Mouse (Mus musculus) kidney, adult 2 months (tissue): ENCODE results near the gene Hint2. TPM values are rescaled to one million over a fixed set of nuclear protein-coding genes. Genes with fewer than 3 reads are reported as not detected.
A peak's percentile ranks its signal among the peaks of the same experiment; 100 is the strongest.

ENCODE experiments used
- DNase-seq: peaks from one replicate; pipeline ENCODE4 v3.0.0; 2021
- H3K27ac ChIP-seq: fragments of 200-500 bp; 2 replicates; pipeline ENCODE4 v1.5.1; 2012; ENCODE audit warnings: low read depth, low read length, control low read depth, inconsistent platforms; ENCODE audit not compliant: insufficient read depth
- H3K27me3 ChIP-seq: fragments of 200-500 bp; replicated peaks from 2 replicates; pipeline ENCODE4 v1.6.1; 2012; ENCODE audit warnings: mild to moderate bottlenecking, moderate library complexity, low read length, inconsistent platforms; ENCODE audit not compliant: control insufficient read depth, insufficient read depth
- H3K36me3 ChIP-seq: fragments of 200-500 bp; 2 replicates; pipeline ENCODE4 v1.6.1; 2012; ENCODE audit warnings: mild to moderate bottlenecking, moderate library complexity, low read length, inconsistent platforms; ENCODE audit not compliant: control insufficient read depth, insufficient read depth
- H3K4me1 ChIP-seq: fragments of 200-500 bp; 2 replicates; pipeline ENCODE4 v1.6.1; 2011; ENCODE audit warnings: low read length; ENCODE audit not compliant: control insufficient read depth, insufficient read depth
- H3K4me3 ChIP-seq: fragments of 200-500 bp; 2 replicates; pipeline ENCODE4 v1.5.1; 2011; ENCODE audit warnings: mild to moderate bottlenecking, low read depth, low read length, control low read depth; ENCODE audit not compliant: insufficient read depth
- CTCF ChIP-seq: fragments of 200-500 bp; conservative IDR thresholded peaks from 2 replicates; pipeline ENCODE4 v1.5.1; 2011; ENCODE audit warnings: low read depth, mild to moderate bottlenecking, control low read depth, low read length, moderate library complexity, mixed read lengths; ENCODE audit not compliant: insufficient read depth, insufficient read length
- POLR2A ChIP-seq: fragments of 200-500 bp; IDR thresholded peaks from one replicate; pipeline ENCODE4 v1.6.1; 2011; ENCODE audit warnings: low read depth, low read length, control low read depth
- WGBS: fragments of 180-500 bp; shearing (Covaris S2); methylation state at CpG from one replicate; pipeline ENCODE4 v1.1.7; 2018; 5-methylcytosine and 5-hydroxymethylcytosine counted together
- polyA plus RNA-seq: library from polyadenylated mRNA; depleted of rRNA; stranded (reverse); fragments of >200 nt; gene quantifications from 2 replicates; pipeline ENCODE4 v1.2.3, GENCODE M21; 2012

Hint2 gene
- polyA plus RNA-seq, 1 experiment = 465 TPM

DNA sequence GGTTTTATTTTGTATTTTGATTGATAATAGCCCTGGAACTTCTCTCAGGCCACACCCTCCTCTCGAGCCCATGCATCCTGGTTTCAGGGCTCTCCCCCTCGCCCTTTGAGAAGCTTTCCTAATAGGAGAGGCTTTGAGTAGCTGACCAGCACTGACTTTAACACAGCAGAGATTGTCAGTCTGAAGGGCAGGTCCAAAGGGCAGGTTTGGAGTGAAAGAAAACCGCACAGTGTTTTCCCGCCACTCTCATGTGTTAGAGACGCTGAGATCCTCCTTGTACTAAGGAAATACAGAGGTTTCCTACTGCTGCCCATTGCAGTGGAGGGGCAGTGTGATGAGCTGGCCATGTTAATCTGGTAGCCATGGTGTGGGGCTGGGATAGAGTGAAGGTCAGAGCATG lies 18.7 kb upstream of the Hint2 start:
- no peaks in the 10 kb centered on the region for H3K27me3 ChIP-seq
- H3K4me1 ChIP-seq = peaks cover 10% of the 10 kb centered on the region; the same call in 1 of the 2 replicates
- no peak overlapping the region for H3K27ac ChIP-seq
- TF ChIP-seq POLR2A (no peak), CTCF (no peak)
- no peaks in the 10 kb centered on the region for H3K36me3 ChIP-seq
- DNase-seq = peak; percentile 55
- 66% methylated on average over 5 of the region's 5 CpGs for WGBS
- no peak overlapping the region for H3K4me3 ChIP-seq

DNA sequence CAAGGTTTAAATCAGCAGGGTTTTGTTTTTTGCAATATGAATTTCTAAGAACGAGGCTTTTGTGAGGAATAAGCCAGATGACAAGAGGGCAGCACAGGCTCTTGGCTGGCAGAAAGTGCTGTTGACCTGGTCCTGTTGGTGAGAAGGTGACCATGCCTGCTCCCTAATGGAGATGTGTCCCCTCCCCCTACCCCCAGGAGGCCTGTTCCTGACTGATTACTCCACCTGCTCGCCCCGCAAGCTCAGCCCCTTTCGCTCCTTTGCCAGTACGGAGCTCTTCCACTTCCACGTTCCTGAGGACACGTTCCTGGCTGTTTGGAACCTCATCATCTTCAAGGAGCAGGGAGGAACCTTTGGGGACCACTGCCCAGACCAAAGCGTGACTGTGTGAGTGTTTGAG lies 17.4 kb upstream of the Hint2 start:
- Histone ChIP-seq H3K36me3 (no peaks in the 10 kb centered on the region), H3K27me3 (no peaks in the 10 kb centered on the region), H3K4me3 (no peak overlapping the region), H3K4me1 (peaks cover 16% of the 10 kb centered on the region; the same call in 1 of the 2 replicates), H3K27ac (no peak overlapping the region)
- no peak for DNase-seq
- TF ChIP-seq CTCF = no peak
- TF ChIP-seq POLR2A = no peak
- 75% methylated on average over 8 of the region's 8 CpGs for WGBS

DNA sequence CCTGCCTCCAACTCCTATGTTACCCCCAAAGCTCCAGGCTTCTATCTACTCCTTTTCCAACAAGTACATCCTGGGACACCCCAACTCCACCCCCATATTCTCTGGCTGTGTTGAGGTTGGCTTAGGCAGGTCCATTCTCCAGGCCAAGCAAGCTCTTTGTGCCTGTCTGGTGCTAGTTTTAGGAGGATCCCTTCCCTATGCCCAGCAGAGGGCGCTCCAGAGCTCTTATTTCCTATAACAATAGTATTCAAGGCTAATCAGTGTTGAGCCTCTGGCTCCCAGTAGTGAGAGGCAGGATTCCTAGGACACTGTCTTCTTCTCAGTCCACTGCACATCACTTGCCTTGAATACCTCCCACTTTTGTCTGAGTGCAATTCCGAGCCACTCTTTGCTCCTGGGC lies 15.8 kb upstream of the Hint2 start:
- no peaks in the 10 kb centered on the region for H3K36me3 ChIP-seq
- no peaks in the 10 kb centered on the region for H3K27me3 ChIP-seq
- TF ChIP-seq POLR2A (no peak), CTCF (peak; percentile 84)
- 9% methylated on average over 2 of the region's 2 CpGs for WGBS
- H3K27ac ChIP-seq = no peak overlapping the region
- peak; percentile 93 for DNase-seq
- H3K4me1 ChIP-seq = peaks cover 17% of the 10 kb centered on the region; the same call in 1 of the 2 replicates
- no peak overlapping the region for H3K4me3 ChIP-seq

DNA sequence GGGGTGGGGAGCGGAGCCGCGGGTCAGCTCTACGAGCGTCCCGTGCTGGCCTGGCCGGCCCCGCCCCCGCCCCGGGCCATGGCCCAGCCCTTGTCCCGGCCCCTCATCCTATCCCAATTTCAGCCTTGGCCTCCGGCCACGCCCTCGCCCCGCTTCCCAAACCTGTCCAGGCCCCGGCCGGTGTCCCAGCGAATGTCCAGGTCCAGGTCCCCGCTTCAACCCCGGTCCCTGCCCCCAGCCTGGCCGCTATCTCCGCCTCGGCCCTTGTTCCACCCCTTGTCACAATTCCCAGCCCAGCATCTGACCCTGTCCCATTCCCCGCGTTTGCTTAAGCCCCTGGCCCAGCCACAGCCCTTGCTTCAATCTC lies 13.1 kb upstream of the Hint2 start:
- TF ChIP-seq POLR2A = no peak
- TF ChIP-seq CTCF = no peak
- DNase-seq = no peak
- Histone ChIP-seq H3K36me3 (no peaks in the 10 kb centered on the region), H3K4me3 (peak overlapping the region; percentile 69), H3K4me1 (peaks cover 11% of the 10 kb centered on the region; the same call in 1 of the 2 replicates), H3K27me3 (no peaks in the 10 kb centered on the region), H3K27ac (no peak overlapping the region)
- WGBS = 2% methylated on average over 23 of the region's 25 CpGs

DNA sequence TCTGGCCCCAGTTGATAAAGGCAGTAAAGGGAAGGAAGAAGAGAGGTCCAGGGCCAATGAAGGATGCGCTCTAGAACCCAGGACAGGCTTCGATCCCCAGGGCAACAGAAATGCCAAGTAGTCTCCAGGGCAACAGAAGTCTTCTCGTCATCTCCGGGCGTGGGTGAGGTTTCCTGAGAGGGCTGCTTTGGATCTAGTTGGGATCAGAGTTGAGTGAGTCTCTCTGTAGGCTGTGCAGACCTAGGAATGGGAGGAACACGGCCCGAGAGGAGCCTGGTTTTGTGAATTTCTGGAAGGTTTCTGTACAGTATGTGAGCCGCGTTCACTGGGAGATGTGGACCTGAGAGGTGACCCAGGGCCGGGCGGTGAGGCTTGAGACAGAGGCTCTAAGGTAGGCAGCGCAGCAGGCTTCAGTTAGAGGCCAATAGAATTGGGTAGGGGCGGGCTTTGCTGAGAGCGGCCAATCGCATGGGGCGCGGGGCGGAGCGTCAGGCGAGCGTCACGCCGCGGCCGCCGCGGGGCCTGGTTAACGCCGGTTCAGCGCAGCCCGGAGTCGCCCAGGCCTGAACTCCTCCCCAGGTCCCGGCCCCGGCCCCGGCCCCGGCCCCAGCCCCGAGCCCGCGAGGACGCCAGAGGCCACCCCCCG lies 12.6 kb upstream of the Hint2 start, which contains the start of the genes Tmem8b and Fam221b:
Gene Tmem8b, plus strand, starts transcription at position 190 of the 646 bp plus-strand sequence.
Gene Fam221b, minus strand, starts transcription at position 364 of the 646 bp plus-strand sequence.
- no peaks in the 10 kb centered on the region for H3K27me3 ChIP-seq
- H3K36me3 ChIP-seq = no peaks in the 10 kb centered on the region
- peak; percentile 95 for DNase-seq
- WGBS = 2% methylated on average over 39 of the region's 41 CpGs
- TF ChIP-seq CTCF (no peak), POLR2A (no peak)
- peak within 1 kb of the TSS; percentile 10; the same call in 1 of the 2 replicates for H3K27ac ChIP-seq
- peak within 1 kb of the TSS; percentile 69 for H3K4me3 ChIP-seq
- H3K4me1 ChIP-seq = peaks cover 11% of the 10 kb centered on the region; the same call in 1 of the 2 replicates

DNA sequence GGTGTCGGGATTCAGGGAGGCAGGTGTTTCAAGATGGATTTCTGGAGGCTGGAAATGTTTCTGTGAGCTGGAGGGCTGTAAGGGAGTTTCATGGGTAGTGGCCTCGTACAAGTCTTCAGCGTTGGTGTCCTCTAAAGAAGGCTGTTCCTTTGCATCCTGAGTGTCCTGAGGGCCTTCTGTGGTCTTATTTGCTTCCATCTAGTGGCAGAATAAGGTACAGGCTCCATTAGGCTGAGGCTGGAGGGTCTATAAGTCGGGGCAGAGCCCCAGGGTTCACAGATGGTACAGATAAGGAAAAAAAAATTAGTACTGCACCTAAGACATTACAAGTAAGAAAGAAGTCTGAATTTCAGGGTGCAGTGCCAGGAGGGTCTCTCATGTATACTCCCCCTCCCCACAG lies 10.1 kb upstream of the Hint2 start:
- Histone ChIP-seq H3K27ac (no peak overlapping the region), H3K27me3 (no peaks in the 10 kb centered on the region), H3K36me3 (no peaks in the 10 kb centered on the region), H3K4me3 (no peak overlapping the region), H3K4me1 (peaks cover 8% of the 10 kb centered on the region; the same call in 1 of the 2 replicates)
- DNase-seq = peak; percentile 47
- no peak for TF ChIP-seq POLR2A
- peak; percentile 49 for TF ChIP-seq CTCF
- WGBS = 20% methylated on average over 4 of the region's 4 CpGs

DNA sequence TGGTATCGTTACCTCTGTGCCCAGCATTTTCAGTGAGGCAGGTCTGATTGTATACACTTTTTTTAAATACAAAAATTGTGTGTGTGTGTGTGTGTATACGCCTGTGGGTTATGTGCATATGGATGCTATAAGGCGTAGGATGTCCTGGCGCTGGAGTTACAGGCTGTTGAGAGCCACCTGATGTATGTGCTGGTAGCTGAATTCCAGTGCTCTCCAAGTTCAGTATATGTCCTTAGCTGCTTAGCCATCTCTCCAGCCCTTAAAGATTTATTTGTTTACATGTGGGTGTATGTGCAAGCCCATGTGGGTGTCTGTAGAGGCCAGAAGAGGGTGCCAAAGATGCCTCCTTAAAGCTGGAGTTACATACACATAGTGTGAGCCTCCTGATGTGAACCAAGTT lies 880 bp upstream of the Hint2 start:
- 61% methylated on average over 4 of the region's 4 CpGs for WGBS
- H3K4me3 ChIP-seq = no peak overlapping the region
- no peak overlapping the region for H3K27ac ChIP-seq

More for the DNA sequence above, 880 bp upstream of the Hint2 start:
- H3K36me3 ChIP-seq = no peaks in the 10 kb centered on the region
- TF ChIP-seq POLR2A (no peak), CTCF (no peak)
- no peak for DNase-seq
- peaks cover 7% of the 10 kb centered on the region; the same call in 1 of the 2 replicates for H3K4me1 ChIP-seq
- no peaks in the 10 kb centered on the region for H3K27me3 ChIP-seq
